Mouse (Mus musculus) midbrain, embryonic 16.5 days (tissue): ENCODE measurements at regions not wholly inside any gene's neighbourhood (a gene's known extent, or its start where the extent isn't known, plus 50 kb on each side); places are given as distances from the start of the nearest gene placed in this dataset.

ENCODE experiments used
- ATAC-seq: fragments of 200-750 bp; cut with Nextera tagmentation; 2 replicates; pipeline ENCODE4 v1.8.0; 2017; ENCODE audit warnings: moderate TSS enrichment
- H3K27ac ChIP-seq: fragments of 300-500 bp; sonication (generic); 2 replicates; pipeline ENCODE4 v1.5.1; 2014; ENCODE audit warnings: mild to moderate bottlenecking, low read length, mixed read lengths
- H3K27me3 ChIP-seq: fragments of 300-500 bp; sonication (generic); 2 replicates; pipeline ENCODE4 v1.6.1; 2014; ENCODE audit warnings: low read depth, low read length, mixed read lengths; ENCODE audit not compliant: control insufficient read depth, insufficient read depth
- H3K36me3 ChIP-seq: fragments of 300-500 bp; sonication (generic); 2 replicates; pipeline ENCODE4 v1.6.1; 2014; ENCODE audit warnings: mild to moderate bottlenecking, low read length, moderate library complexity, mixed read lengths; ENCODE audit not compliant: control insufficient read depth, insufficient read depth
- H3K4me1 ChIP-seq: fragments of 300-500 bp; sonication (generic); 2 replicates; pipeline ENCODE4 v1.6.1; 2014; ENCODE audit warnings: mild to moderate bottlenecking, low read length, mixed read lengths; ENCODE audit not compliant: control insufficient read depth, insufficient read depth
- H3K4me2 ChIP-seq: fragments of 300-500 bp; sonication (generic); 2 replicates; pipeline ENCODE4 v1.6.1; 2014; ENCODE audit warnings: mild to moderate bottlenecking, low read length, mixed read lengths
- H3K4me3 ChIP-seq: fragments of 300-500 bp; sonication (generic); 2 replicates; pipeline ENCODE4 v1.5.1; 2014; ENCODE audit warnings: low read depth, mild to moderate bottlenecking, low read length, moderate library complexity, mixed read lengths
- H3K9ac ChIP-seq: fragments of 300-500 bp; sonication (generic); 2 replicates; pipeline ENCODE4 v1.6.1; 2014; ENCODE audit warnings: low read depth, low read length, mixed read lengths
- H3K9me3 ChIP-seq: fragments of 300-500 bp; sonication (generic); replicated peaks from 2 replicates; pipeline ENCODE4 v1.6.1; 2014; ENCODE audit warnings: mild to moderate bottlenecking, low read length, mixed read lengths; ENCODE audit not compliant: control insufficient read depth, poor library complexity, severe bottlenecking
- WGBS: fragments of 180-500 bp; shearing (Covaris S2); extraction: QIAGEN DNeasy Blood & Tissue Kit; methylation state at CpG from one replicate; pipeline ENCODE4 v1.1.7; 2014; 5-methylcytosine and 5-hydroxymethylcytosine counted together

DNA sequence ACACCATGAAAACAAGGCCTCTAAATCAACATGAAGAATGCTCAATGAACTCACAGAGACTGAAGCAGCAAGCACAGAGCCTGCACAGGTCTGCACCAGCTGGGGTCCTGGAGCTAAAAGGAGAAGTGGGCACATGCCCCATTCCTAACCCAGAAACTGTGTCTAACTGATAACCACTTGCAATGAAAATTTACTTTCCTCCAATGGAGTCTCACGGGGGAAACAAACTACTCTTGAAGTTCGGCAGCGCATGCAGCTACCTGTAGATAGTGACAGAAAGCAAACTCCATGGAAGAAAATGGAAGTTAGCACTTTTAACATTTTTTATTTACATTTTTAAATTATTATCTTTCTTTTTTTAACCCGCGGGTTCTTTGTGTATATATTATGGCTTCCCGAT is 76.8 kb upstream of the Akap6 start:
- Histone ChIP-seq H3K4me1 (no peaks in the 10 kb centered on the region), H3K9me3 (no peaks in the 10 kb centered on the region), H3K27me3 (no peaks in the 10 kb centered on the region), H3K9ac (no peak overlapping the region), H3K27ac (no peak overlapping the region), H3K36me3 (no peaks in the 10 kb centered on the region), H3K4me2 (no peak overlapping the region), H3K4me3 (no peak overlapping the region)
- WGBS, result 94% methylated on average over 6 of the region's 6 CpGs
- no peak for ATAC-seq

DNA sequence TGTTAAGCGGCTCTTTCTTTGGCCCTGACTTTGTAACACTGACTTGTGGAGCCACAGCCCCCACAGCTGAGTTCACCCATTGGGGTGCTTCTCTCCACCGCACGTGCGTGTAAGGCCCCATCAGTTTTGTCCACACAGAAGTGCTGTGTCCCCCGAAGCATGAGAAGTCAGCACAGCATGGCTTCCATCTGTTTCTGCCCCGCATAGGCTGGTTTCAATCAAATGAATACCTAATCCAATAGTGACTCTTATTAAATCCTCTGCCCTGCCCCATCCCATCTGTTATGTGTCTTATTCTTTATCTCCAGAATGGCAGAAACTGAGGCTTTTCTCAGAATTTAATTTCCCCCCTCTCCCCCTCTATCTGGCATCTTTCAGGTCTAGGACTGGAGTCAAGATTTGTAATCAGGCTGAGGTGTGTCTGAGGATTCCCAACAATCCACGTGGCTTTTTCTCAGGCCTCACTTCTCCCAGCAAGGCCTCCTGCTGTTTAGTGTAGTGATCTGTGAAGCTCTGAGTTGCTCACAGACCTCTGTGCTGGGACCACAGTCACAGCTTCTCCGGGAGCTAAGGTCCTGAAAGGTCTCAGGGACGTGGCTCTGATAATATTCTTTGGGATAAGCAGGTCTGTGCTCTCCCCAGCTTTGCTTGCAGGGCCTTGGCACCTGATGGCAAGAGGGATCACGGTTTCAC is 75.6 kb upstream of the Akap6 start:
- WGBS, result 44% methylated on average over 10 of the region's 10 CpGs
- Histone ChIP-seq H3K9me3 (no peaks in the 10 kb centered on the region), H3K4me3 (no peak overlapping the region), H3K4me2 (no peak overlapping the region), H3K27ac (no peak overlapping the region), H3K27me3 (no peaks in the 10 kb centered on the region), H3K4me1 (no peaks in the 10 kb centered on the region), H3K36me3 (no peaks in the 10 kb centered on the region), H3K9ac (no peak overlapping the region)
- ATAC-seq, result no peak

DNA sequence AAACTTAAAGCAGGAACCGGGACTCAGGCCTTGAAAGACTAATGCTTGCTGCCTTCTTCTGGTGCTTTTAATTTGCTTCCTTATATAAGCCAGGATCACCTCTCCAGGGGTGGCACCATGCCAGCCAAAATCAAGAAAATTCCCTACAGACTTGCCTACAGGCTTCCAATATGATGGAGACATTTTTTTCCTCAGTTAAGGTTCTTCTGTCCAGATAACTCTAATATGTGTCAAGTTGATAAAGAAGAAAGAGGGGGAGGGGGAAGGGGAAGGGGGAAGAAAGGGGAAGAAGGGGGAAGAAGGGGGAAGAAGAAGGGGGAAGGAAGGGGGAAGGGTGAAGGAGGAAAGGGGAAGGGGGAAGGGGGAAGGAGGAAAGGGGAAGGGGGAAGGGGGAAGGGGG is 74.3 kb upstream of the Akap6 start:
- ATAC-seq, result no peak
- Histone ChIP-seq H3K27me3 (no peaks in the 10 kb centered on the region), H3K9me3 (no peaks in the 10 kb centered on the region), H3K36me3 (no peaks in the 10 kb centered on the region), H3K4me2 (no peak overlapping the region), H3K4me3 (no peak overlapping the region), H3K9ac (no peak overlapping the region), H3K4me1 (no peaks in the 10 kb centered on the region), H3K27ac (no peak overlapping the region)
- WGBS, result 93% methylated on average over 1 of the region's 1 CpGs

DNA sequence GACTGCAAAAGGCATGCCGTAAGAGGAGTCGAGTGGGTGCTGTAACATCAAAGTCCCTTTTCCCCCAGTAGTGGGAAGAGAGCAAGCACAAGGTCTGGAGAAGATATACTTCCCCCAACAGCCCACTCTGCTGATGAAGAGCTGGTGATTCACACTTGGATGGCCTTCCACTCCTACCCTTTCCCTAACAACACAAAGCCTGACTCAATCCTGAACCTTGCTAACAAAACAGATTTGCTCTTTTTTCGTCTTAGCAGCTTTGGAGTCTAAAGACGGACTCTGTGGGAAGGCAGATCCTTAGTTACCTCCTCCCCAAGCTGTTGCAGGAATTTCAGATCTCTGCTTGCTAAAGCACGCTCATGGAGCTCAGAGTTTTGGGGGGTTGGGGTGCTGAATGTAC is 70.4 kb upstream of the Akap6 start:
- Histone ChIP-seq H3K36me3 (no peaks in the 10 kb centered on the region), H3K4me2 (no peak overlapping the region), H3K9ac (no peak overlapping the region), H3K4me1 (no peaks in the 10 kb centered on the region), H3K9me3 (no peaks in the 10 kb centered on the region), H3K27me3 (no peaks in the 10 kb centered on the region), H3K4me3 (no peak overlapping the region), H3K27ac (no peak overlapping the region)
- 38% methylated on average over 5 of the region's 5 CpGs for WGBS
- ATAC-seq, result no peak

DNA sequence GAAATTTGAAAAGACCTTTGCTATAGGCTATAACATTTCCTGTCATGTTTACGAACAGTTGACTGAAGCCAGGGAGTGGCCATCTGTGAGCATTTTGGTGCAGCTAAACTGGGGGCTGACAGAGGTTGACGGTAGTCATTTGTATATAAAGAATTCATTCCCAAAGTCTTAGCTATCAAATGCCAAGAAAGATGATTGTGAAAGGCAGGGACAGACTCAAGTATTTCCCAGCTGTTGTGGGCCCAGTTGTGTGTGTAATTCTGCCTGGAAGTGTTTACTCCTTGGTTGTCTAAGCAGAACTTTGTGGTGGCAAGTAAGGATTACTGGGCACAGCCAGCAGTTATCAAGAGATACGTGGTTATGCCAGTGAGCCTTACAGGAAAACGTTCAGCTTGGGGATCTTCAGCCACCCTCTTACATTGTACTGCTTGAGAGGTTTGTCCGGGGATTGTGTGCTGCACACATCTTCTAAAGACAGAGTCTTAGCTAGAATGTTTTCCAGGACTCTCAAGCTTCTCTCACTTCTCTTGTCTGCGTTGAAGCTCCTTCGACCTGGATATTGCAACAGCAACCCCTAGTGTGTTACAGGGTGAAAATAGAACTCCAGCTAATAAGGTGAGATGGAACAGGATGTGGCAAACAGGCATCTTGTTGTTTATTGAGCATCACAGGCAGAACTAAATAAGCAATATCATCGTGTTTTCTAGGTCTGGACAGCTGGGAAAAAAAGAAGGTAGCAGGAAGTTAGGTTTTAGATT is 63.9 kb upstream of the Akap6 start:
- H3K4me1 ChIP-seq, result no peaks in the 10 kb centered on the region
- no peaks in the 10 kb centered on the region for H3K9me3 ChIP-seq
- no peaks in the 10 kb centered on the region for H3K27me3 ChIP-seq
- WGBS, result 72% methylated on average over 8 of the region's 8 CpGs
- no peaks in the 10 kb centered on the region for H3K36me3 ChIP-seq
- no peak overlapping the region for H3K4me2 ChIP-seq
- no peak for ATAC-seq
- H3K9ac ChIP-seq, result no peak overlapping the region
- H3K27ac ChIP-seq, result no peak overlapping the region
- H3K4me3 ChIP-seq, result no peak overlapping the region

DNA sequence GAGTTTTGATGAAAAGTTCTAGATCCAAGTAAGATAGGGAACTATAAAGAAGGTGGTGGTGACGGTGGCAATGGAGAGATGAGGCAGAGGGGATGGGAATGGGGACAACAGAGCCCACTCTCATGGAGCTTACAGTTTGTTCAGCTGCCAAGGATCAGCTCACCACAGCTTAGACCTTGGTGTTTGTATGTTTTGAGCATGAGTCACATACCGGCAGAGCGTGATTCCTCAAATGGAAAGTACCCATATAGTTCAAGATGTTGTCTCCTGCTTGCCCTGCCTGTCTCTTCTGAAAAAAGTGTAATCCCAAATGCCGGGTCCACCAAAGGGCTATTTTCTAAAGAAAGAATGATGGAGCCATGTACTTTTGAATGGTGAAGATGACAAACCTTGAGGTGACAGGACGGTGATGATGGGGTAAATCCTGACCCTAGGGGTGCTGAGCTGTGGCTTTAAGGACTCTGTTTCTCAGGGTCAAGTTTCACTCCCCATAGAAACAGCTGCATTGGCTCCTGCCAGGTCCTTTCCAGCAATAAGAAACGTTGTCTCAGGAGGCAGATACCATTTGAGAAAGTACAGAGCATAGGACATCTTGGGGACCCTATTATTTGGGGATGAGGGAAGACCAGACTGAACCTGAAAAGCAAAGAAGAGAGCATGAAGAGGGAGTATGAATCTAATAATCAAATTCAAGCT is 62.8 kb upstream of the Akap6 start:
- no peaks in the 10 kb centered on the region for H3K4me1 ChIP-seq
- no peak for ATAC-seq
- no peak overlapping the region for H3K27ac ChIP-seq
- no peak overlapping the region for H3K9ac ChIP-seq
- H3K36me3 ChIP-seq, result no peaks in the 10 kb centered on the region
- H3K27me3 ChIP-seq, result no peaks in the 10 kb centered on the region
- WGBS, result 75% methylated on average over 6 of the region's 6 CpGs
- no peaks in the 10 kb centered on the region for H3K9me3 ChIP-seq
- H3K4me3 ChIP-seq, result no peak overlapping the region
- H3K4me2 ChIP-seq, result no peak overlapping the region

DNA sequence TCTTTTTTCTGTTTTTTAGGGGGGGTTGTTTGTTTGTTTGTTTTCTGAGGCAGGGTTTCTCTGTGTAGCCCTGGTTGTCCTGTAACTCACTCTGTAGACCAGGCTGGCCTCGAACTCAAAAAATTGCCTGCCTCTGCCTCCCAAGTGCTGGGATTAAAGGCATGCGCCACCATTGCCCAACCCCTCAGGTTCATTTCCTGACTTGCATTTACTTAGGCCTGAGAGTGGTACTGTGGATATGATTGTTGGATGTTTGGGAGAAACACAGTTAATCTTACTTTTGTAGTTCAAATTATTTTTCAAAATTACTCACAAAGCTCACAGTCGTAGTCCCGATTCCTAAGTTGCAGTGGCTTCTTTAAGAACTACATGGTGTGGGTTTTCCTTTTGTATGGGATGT is 62.3 kb upstream of the Akap6 start:
- Histone ChIP-seq H3K4me1 (no peaks in the 10 kb centered on the region), H3K9ac (no peak overlapping the region), H3K27me3 (no peaks in the 10 kb centered on the region), H3K27ac (no peak overlapping the region), H3K4me3 (no peak overlapping the region), H3K4me2 (no peak overlapping the region), H3K36me3 (no peaks in the 10 kb centered on the region), H3K9me3 (no peaks in the 10 kb centered on the region)
- 92% methylated on average over 4 of the region's 4 CpGs for WGBS
- ATAC-seq, result no peak

DNA sequence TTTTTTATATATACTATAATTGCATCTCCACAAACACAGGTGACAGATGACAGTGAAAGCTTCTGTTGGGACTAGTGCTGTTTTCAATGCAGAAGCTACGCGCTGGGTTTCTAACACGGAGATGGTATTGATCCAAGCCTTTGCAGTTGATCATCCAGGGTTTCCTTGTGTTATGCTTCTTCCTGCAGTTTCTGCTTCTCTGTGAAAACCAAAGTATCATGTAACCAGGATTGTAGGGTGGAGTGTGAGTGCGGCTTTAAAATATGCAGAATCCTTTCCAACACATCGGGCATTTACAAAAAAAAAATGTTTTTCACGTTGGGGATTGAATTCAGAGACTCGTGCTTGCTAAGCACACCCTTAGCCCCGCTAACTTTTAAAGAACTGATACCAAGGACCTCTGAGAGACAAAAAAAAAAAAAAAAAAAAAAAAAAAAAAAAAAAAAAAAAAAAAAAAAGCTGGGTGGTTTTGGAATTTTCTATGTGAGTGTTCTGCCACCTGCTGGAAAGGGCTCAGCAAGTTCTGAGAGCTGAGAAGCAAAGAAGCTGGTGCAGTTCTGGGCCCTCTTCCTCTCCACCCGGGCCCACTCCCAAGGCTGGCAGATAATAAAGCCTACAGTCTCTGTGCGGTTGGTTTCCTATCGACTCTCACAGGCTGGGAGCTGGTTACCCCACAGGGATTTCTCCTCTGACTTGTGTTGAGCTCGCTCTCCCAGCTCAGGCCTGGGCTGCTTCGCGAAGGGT is 61.5 kb upstream of the Akap6 start:
- WGBS, result 60% methylated on average over 14 of the region's 14 CpGs

More for the DNA sequence above, 61.5 kb upstream of the Akap6 start:
- Histone ChIP-seq H3K9me3 (no peaks in the 10 kb centered on the region), H3K27me3 (no peaks in the 10 kb centered on the region), H3K4me1 (no peaks in the 10 kb centered on the region), H3K9ac (no peak overlapping the region), H3K36me3 (no peaks in the 10 kb centered on the region), H3K4me2 (no peak overlapping the region), H3K4me3 (no peak overlapping the region), H3K27ac (no peak overlapping the region)
- ATAC-seq, result 0 out of 2 replicates have a peak, but pooled peaks have one; percentile 21
